Mouse (Mus musculus) kidney, adult 2 months (tissue): ENCODE results near the gene Zfp385b. TPM values are rescaled to one million over a fixed set of nuclear protein-coding genes. Genes with fewer than 3 reads are reported as not detected.

Source experiments
- DNase-seq: peaks from one replicate; pipeline ENCODE4 v3.0.0; 2021
- H3K27ac ChIP-seq: fragments of 200-500 bp; 2 replicates; pipeline ENCODE4 v1.5.1; 2012; ENCODE audit warnings: low read depth, low read length, control low read depth, inconsistent platforms; ENCODE audit not compliant: insufficient read depth
- H3K27me3 ChIP-seq: fragments of 200-500 bp; replicated peaks from 2 replicates; pipeline ENCODE4 v1.6.1; 2012; ENCODE audit warnings: mild to moderate bottlenecking, moderate library complexity, low read length, inconsistent platforms; ENCODE audit not compliant: control insufficient read depth, insufficient read depth
- H3K36me3 ChIP-seq: fragments of 200-500 bp; 2 replicates; pipeline ENCODE4 v1.6.1; 2012; ENCODE audit warnings: mild to moderate bottlenecking, moderate library complexity, low read length, inconsistent platforms; ENCODE audit not compliant: control insufficient read depth, insufficient read depth
- H3K4me1 ChIP-seq: fragments of 200-500 bp; 2 replicates; pipeline ENCODE4 v1.6.1; 2011; ENCODE audit warnings: low read length; ENCODE audit not compliant: control insufficient read depth, insufficient read depth
- H3K4me3 ChIP-seq: fragments of 200-500 bp; 2 replicates; pipeline ENCODE4 v1.5.1; 2011; ENCODE audit warnings: mild to moderate bottlenecking, low read depth, low read length, control low read depth; ENCODE audit not compliant: insufficient read depth
- CTCF ChIP-seq: fragments of 200-500 bp; conservative IDR thresholded peaks from 2 replicates; pipeline ENCODE4 v1.5.1; 2011; ENCODE audit warnings: low read depth, mild to moderate bottlenecking, control low read depth, low read length, moderate library complexity, mixed read lengths; ENCODE audit not compliant: insufficient read depth, insufficient read length
- POLR2A ChIP-seq: fragments of 200-500 bp; IDR thresholded peaks from one replicate; pipeline ENCODE4 v1.6.1; 2011; ENCODE audit warnings: low read depth, low read length, control low read depth
- WGBS: fragments of 180-500 bp; shearing (Covaris S2); methylation state at CpG from one replicate; pipeline ENCODE4 v1.1.7; 2018; 5-methylcytosine and 5-hydroxymethylcytosine counted together
- polyA plus RNA-seq: library from polyadenylated mRNA; depleted of rRNA; stranded (reverse); fragments of >200 nt; gene quantifications from 2 replicates; pipeline ENCODE4 v1.2.3, GENCODE M21; 2012; rRNA removed

The Zfp385b gene
- 10.5 and 12.9 TPM in 2 replicates for polyA plus RNA-seq

DNA sequence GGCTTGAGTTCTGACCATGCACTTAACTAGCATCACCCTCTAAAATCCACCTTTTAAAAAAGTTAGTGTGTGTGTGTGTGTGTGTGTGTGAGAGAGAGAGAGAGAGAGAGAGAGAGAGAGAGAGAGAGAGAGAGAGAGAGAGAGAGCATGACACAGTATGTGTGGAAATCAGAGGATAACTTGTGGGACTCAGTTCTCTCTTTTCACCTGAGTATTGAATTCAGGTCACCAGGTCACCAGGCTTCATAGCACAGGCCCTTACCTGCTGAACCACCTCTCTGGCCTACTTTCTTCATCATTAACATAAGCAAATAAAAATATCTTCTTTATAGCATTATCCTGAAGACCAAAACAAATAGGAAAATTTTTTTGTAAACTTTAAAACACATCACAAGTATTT is at the start of gene Zfp385b:
Gene Zfp385b (minus strand): TSS at position 101 of the 400 bp plus-strand sequence.
- Histone ChIP-seq H3K4me1 (no peaks in the 10 kb centered on the region), H3K36me3 (no peaks in the 10 kb centered on the region), H3K27me3 (no peaks in the 10 kb centered on the region), H3K4me3 (no peak within 1 kb of the TSS), H3K27ac (no peak within 1 kb of the TSS)
- no peak for TF ChIP-seq CTCF
- no peak for TF ChIP-seq POLR2A
- DNase-seq: no peak

DNA sequence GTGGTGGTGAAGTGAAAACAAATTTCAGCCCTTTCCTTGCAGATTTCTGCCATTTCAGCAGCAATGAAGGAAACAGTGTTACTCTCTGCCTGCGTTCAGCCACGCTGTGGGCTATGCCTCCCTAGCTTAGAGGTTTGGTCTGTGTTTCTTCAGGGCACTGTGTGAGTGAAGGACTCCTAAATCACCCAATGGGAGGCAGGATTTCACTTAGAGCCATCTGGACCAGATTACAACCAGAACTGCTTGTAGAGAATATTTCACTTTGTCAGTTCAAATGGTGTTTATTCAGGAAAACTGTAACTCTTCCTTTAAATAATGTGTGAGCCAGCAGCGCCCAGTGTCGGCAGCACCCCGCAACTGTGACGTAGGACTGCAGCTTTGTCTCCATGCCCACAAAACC is 44.5 kb upstream of the Zfp385b start:
- DNase-seq: no peak
- H3K36me3 ChIP-seq: no peaks in the 10 kb centered on the region
- no peaks in the 10 kb centered on the region for H3K4me1 ChIP-seq
- H3K27me3 ChIP-seq: no peaks in the 10 kb centered on the region
- H3K27ac ChIP-seq: no peak overlapping the region
- 36% methylated on average over 6 of the region's 6 CpGs for whole genome bisulfite sequencing
- H3K4me3 ChIP-seq: no peak overlapping the region
- TF ChIP-seq POLR2A: no peak
- no peak for TF ChIP-seq CTCF

DNA sequence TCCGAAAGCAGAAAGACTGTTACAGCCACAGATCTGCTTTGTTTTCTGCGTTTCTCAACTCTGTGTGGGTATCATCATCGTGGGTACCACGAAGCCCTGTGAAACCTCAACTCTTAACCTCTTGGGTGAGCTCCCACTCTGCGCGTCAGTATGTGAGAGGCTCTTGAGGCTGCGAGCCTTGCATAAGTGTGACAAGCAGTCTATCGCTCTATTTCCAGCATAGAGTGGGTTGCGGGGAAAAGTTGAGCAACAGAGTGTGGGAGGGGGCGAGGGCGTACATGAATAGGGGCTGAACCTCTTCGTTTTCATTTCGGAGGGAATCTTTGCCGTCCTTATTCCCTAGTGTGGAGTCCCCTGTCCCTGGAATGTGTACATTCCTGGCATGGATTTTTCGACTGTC is 44.1 kb upstream of the Zfp385b start:
- H3K4me1 ChIP-seq: no peaks in the 10 kb centered on the region
- 32% methylated on average over 15 of the region's 15 CpGs for WGBS
- DNase-seq: no peak
- no peak overlapping the region for H3K27ac ChIP-seq
- H3K27me3 ChIP-seq: no peaks in the 10 kb centered on the region
- H3K4me3 ChIP-seq: peak overlapping the region; percentile 4; the same call in 1 of the 2 replicates
- TF ChIP-seq CTCF: no peak
- TF ChIP-seq POLR2A: no peak
- H3K36me3 ChIP-seq: no peaks in the 10 kb centered on the region

DNA sequence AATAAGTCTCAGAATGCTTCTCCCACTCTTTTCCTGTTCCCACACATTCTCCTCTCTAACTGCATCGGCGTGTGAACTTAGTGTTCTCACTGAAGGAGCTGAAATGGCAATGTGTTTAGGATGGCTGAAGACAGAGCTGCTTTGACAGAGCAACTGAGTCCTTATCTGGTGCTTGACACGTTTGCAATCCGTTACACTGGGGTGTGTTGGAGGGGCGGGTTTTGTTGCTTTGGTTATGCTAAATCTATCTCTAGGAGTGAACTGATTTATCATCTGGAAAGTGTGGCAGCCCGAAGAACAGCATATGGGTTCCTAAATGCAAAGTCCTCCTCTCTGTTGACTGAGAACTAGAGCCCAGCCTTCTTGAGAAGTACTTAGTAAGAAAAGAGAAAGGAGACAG is 22.0 kb upstream of the Zfp385b start:
- no peak overlapping the region for H3K4me3 ChIP-seq
- no peaks in the 10 kb centered on the region for H3K4me1 ChIP-seq
- H3K36me3 ChIP-seq: no peaks in the 10 kb centered on the region
- TF ChIP-seq POLR2A (no peak), CTCF (no peak)
- no peaks in the 10 kb centered on the region for H3K27me3 ChIP-seq
- WGBS: 44% methylated on average over 6 of the region's 6 CpGs
- no peak for DNase-seq
- no peak overlapping the region for H3K27ac ChIP-seq

DNA sequence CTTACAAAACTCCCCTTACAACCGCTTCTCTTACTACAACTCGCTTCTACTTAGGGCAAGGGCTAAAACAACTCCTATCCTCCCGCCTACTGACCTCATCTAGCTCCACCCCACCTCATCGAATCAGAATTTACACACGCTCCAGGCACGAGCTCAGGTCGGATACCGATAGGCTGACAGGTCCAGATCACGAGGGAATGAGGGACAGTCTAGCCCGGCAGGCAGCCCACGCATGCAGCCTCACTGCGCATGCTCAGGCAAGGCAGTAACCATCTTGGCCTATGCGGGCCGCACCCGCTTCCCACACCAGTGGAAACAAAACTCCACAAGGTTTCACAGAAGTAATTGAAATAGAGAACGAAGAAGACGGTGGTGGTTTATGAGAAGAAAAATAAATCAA is 20.1 kb upstream of the Zfp385b start:
- 56% methylated on average over 17 of the region's 17 CpGs for WGBS
- Histone ChIP-seq H3K4me1 (no peaks in the 10 kb centered on the region), H3K36me3 (no peaks in the 10 kb centered on the region), H3K27ac (no peak overlapping the region), H3K4me3 (no peak overlapping the region), H3K27me3 (no peaks in the 10 kb centered on the region)
- no peak for DNase-seq
- TF ChIP-seq POLR2A (no peak), CTCF (no peak)

DNA sequence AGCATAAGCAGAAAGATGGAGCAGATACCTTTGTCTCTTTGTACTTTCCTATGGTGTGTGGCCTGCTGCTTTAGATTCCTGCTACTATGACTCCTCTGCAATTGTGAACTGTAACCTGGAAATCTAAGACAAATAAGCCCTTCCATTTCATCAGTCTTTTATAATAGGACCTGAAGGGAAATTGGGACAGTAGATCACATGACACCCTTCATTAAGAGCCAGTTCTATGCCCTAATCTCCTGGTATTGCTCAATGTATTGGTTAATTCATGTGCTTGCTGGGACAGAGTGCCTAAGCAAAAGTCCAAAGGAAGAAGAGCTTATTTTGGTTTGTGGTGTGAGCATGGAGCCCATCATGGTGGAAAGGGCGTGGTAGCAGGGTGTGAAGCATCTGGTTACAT is 19.2 kb upstream of the Zfp385b start:
- no peak for DNase-seq
- H3K36me3 ChIP-seq: no peaks in the 10 kb centered on the region
- TF ChIP-seq POLR2A (no peak), CTCF (no peak)
- no peak overlapping the region for H3K4me3 ChIP-seq
- H3K4me1 ChIP-seq: no peaks in the 10 kb centered on the region
- H3K27ac ChIP-seq: no peak overlapping the region
- WGBS: 95% methylated on average over 1 of the region's 1 CpGs
- H3K27me3 ChIP-seq: no peaks in the 10 kb centered on the region

DNA sequence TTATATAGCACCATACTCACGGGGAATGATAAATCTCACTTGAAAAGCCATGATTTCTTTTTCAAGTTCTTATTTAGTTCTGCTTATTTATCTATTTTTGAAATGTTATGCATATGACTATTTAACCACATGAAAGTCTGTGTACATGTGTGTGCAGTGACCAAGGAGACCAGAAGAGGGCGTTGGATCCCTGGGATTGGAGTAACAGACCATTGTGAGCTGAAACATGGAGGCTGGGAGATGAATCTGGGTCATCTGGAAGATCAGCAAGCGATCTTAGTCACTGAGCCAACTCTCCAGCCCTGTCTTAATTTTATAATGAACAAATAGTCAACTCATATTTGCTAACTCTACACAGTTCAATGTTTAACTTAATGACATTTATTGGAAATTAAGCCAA is 16.3 kb upstream of the Zfp385b start:
- Histone ChIP-seq H3K27ac (no peak overlapping the region), H3K36me3 (no peaks in the 10 kb centered on the region), H3K4me1 (no peaks in the 10 kb centered on the region), H3K4me3 (no peak overlapping the region), H3K27me3 (no peaks in the 10 kb centered on the region)
- no peak for DNase-seq
- 62% methylated on average over 3 of the region's 3 CpGs for WGBS
- no peak for TF ChIP-seq CTCF
- TF ChIP-seq POLR2A: no peak

DNA sequence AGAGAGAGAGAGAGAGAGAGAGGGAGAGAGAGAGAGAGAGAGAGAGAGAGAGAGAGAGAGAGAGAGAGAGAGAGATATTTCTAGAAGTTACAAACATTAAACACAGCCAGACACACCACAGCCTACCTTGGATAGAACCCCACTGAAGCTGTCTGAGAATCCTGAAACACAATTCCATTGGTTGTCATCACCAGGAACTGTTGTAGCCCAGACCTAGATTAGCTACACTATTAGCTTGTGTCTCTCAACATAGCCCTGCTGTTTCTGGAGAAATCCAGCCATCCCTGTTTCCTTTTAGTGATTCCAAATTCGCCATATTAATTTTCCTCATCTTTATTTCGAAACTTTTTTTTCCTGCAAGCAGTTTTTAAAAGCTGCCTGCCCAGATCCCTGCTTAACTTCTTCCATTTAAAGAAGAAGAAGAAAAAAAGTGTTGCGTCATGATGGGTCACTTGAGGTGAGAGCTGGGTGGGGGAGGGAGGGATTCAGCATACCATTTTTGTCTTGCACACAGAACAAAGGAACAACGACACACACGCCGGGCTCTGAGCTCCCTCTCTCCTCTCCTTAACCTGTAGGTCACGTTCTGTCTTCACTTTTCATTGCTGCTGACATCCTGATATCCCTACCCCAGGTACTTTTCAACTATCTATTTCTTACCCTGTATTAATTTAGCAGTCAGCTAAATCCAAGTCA is 6.8 kb upstream of the Zfp385b start:
- Histone ChIP-seq H3K4me1 (no peaks in the 10 kb centered on the region), H3K27me3 (no peaks in the 10 kb centered on the region; the same call in 1 of the 2 replicates), H3K27ac (no peak overlapping the region), H3K36me3 (no peaks in the 10 kb centered on the region), H3K4me3 (no peak overlapping the region)
- WGBS: 40% methylated on average over 7 of the region's 7 CpGs
- TF ChIP-seq CTCF (no peak), POLR2A (no peak)
- no peak for DNase-seq
